Mouse (Mus musculus) hindbrain, embryonic 12.5 days (tissue): ENCODE data around the gene Rnf25. TPM values are rescaled to one million over a fixed set of nuclear protein-coding genes. Genes with fewer than 3 reads are reported as not detected.

Experiments
- ATAC-seq: fragments of 200-750 bp; cut with Nextera tagmentation; 2 replicates; pipeline ENCODE4 v1.8.0; 2017; ENCODE audit warnings: moderate TSS enrichment; ENCODE audit not compliant: low FRiP score
- H3K27ac ChIP-seq: fragments of 300-500 bp; sonication (generic); 2 replicates; pipeline ENCODE4 v1.5.1; 2016; ENCODE audit warnings: mild to moderate bottlenecking
- H3K27me3 ChIP-seq: fragments of 300-500 bp; sonication (generic); 2 replicates; pipeline ENCODE4 v1.6.1; 2016; ENCODE audit warnings: mild to moderate bottlenecking
- H3K36me3 ChIP-seq: fragments of 300-500 bp; sonication (generic); 2 replicates; pipeline ENCODE4 v1.6.1; 2016; ENCODE audit warnings: mild to moderate bottlenecking
- H3K4me1 ChIP-seq: fragments of 300-500 bp; sonication (generic); 2 replicates; pipeline ENCODE4 v1.6.1; 2016
- H3K4me2 ChIP-seq: fragments of 300-500 bp; sonication (generic); replicated peaks from 2 replicates; pipeline ENCODE4 v1.6.1; 2016; ENCODE audit warnings: mild to moderate bottlenecking
- H3K4me3 ChIP-seq: fragments of 300-500 bp; sonication (generic); 2 replicates; pipeline ENCODE4 v1.5.1; 2016; ENCODE audit warnings: mild to moderate bottlenecking
- H3K9ac ChIP-seq: fragments of 300-500 bp; sonication (generic); 2 replicates; pipeline ENCODE4 v1.6.1; 2016; ENCODE audit warnings: mild to moderate bottlenecking, moderate library complexity
- H3K9me3 ChIP-seq: fragments of 300-500 bp; sonication (generic); replicated peaks from 2 replicates; pipeline ENCODE4 v1.6.1; 2016; ENCODE audit warnings: mild to moderate bottlenecking
- WGBS: fragments of 180-500 bp; shearing (Covaris S2); methylation state at CpG from one replicate; pipeline ENCODE4 v1.1.7; 2016; 5-methylcytosine and 5-hydroxymethylcytosine counted together
- polyA plus RNA-seq: library from polyadenylated mRNA; unstranded; fragments of >200 nt; fragmentation: Nextera tagmentation; extraction: Ambion mirVana; gene quantifications from 2 replicates; pipeline ENCODE4 v1.2.1, GENCODE M21; 2016

The Rnf25 gene
- 35.2 and 35.8 TPM in 2 replicates for polyA plus RNA-seq

GRCm38 (mm10) chr1:74601267-74601962, at the start of gene Rnf25, which contains the start of gene Stk36:
Gene Rnf25 (minus strand): TSS chr1:74601397.
Gene Stk36 (plus strand): TSS chr1:74601445.
- ATAC-seq = peak; percentile 90

GRCm38 (mm10) chr1:74643926-74644325, 42.7 kb upstream of the Rnf25 start:
- H3K4me1 ChIP-seq = no peaks in the 10 kb centered on the region
- no peaks in the 10 kb centered on the region for H3K27me3 ChIP-seq
- no peaks in the 10 kb centered on the region for H3K9me3 ChIP-seq
- H3K4me3 ChIP-seq = no peak overlapping the region
- no peak for ATAC-seq
- no peaks in the 10 kb centered on the region for H3K36me3 ChIP-seq
- H3K9ac ChIP-seq = no peak overlapping the region
- no peak overlapping the region for H3K27ac ChIP-seq
- H3K4me2 ChIP-seq = no peak overlapping the region

More at GRCm38 (mm10) chr1:74601267-74601962, at the start of gene Rnf25, which contains the start of gene Stk36:
- Histone ChIP-seq H3K27ac (peak within 1 kb of the TSS; percentile 31), H3K9me3 (no peaks in the 10 kb centered on the region), H3K36me3 (peaks cover 38% of the 10 kb centered on the region), H3K27me3 (no peaks in the 10 kb centered on the region), H3K4me1 (peaks cover 18% of the 10 kb centered on the region), H3K4me3 (peak within 1 kb of the TSS; percentile 87), H3K9ac (peak within 1 kb of the TSS; percentile 88), H3K4me2 (peak within 1 kb of the TSS; percentile 87)
- 10% methylated on average over 25 of the region's 25 CpGs for WGBS

- WGBS = 86% methylated on average over 2 of the region's 2 CpGs
- Histone ChIP-seq H3K9me3 (no peaks in the 10 kb centered on the region), H3K4me2 (no peak overlapping the region), H3K27ac (no peak overlapping the region), H3K36me3 (no peaks in the 10 kb centered on the region), H3K4me1 (no peaks in the 10 kb centered on the region), H3K4me3 (no peak overlapping the region), H3K27me3 (no peaks in the 10 kb centered on the region), H3K9ac (no peak overlapping the region)
- no peak for ATAC-seq
Observed at GRCm38 (mm10) chr1:74643524-74643923, 42.3 kb upstream of the Rnf25 start.

GRCm38 (mm10) chr1:74632734-74633133, 31.5 kb upstream of the Rnf25 start:
- Histone ChIP-seq H3K4me3 (no peak overlapping the region), H3K4me2 (no peak overlapping the region), H3K27ac (no peak overlapping the region), H3K27me3 (no peaks in the 10 kb centered on the region), H3K36me3 (peaks cover 41% of the 10 kb centered on the region), H3K9ac (no peak overlapping the region), H3K9me3 (no peaks in the 10 kb centered on the region), H3K4me1 (no peaks in the 10 kb centered on the region)
- ATAC-seq = no peak
- WGBS = 90% methylated on average over 4 of the region's 4 CpGs

- H3K9ac ChIP-seq = no peak overlapping the region
- no peaks in the 10 kb centered on the region for H3K4me1 ChIP-seq
- H3K4me2 ChIP-seq = no peak overlapping the region
- no peaks in the 10 kb centered on the region for H3K9me3 ChIP-seq
- ATAC-seq = no peak
- peaks cover 54% of the 10 kb centered on the region for H3K36me3 ChIP-seq
- H3K4me3 ChIP-seq = no peak overlapping the region
- no peak overlapping the region for H3K27ac ChIP-seq
- WGBS = 30% methylated on average over 7 of the region's 7 CpGs
- H3K27me3 ChIP-seq = no peaks in the 10 kb centered on the region
Observed at GRCm38 (mm10) chr1:74628001-74628400, 26.8 kb upstream of the Rnf25 start.

GRCm38 (mm10) chr1:74626076-74626475, 24.9 kb upstream of the Rnf25 start:
- Histone ChIP-seq H3K9ac (no peak overlapping the region), H3K4me1 (no peaks in the 10 kb centered on the region), H3K4me2 (no peak overlapping the region), H3K9me3 (no peaks in the 10 kb centered on the region), H3K27me3 (no peaks in the 10 kb centered on the region), H3K4me3 (no peak overlapping the region), H3K36me3 (peaks cover 67% of the 10 kb centered on the region), H3K27ac (no peak overlapping the region)
- no peak for ATAC-seq
- 87% methylated on average over 4 of the region's 4 CpGs for WGBS

- WGBS = 95% methylated on average over 1 of the region's 1 CpGs
- H3K36me3 ChIP-seq = peaks cover 62% of the 10 kb centered on the region
Observed at GRCm38 (mm10) chr1:74624183-74624582, 23.0 kb upstream of the Rnf25 start.

GRCm38 (mm10) chr1:74600501-74601266, 513 bp downstream of the Rnf25 start:
- peak overlapping the region; percentile 31 for H3K27ac ChIP-seq
- peaks cover 18% of the 10 kb centered on the region for H3K4me1 ChIP-seq
- H3K4me2 ChIP-seq = peak overlapping the region; percentile 87
- no peaks in the 10 kb centered on the region for H3K27me3 ChIP-seq
- peak; percentile 83 for ATAC-seq
- H3K9ac ChIP-seq = peak overlapping the region; percentile 88
- peak overlapping the region; percentile 87 for H3K4me3 ChIP-seq
- no peaks in the 10 kb centered on the region for H3K9me3 ChIP-seq
- peaks cover 41% of the 10 kb centered on the region for H3K36me3 ChIP-seq
- WGBS = 10% methylated on average over 26 of the region's 26 CpGs

More at GRCm38 (mm10) chr1:74624183-74624582, 23.0 kb upstream of the Rnf25 start:
- no peaks in the 10 kb centered on the region for H3K9me3 ChIP-seq
- H3K9ac ChIP-seq = no peak overlapping the region
- H3K4me1 ChIP-seq = no peaks in the 10 kb centered on the region
- no peaks in the 10 kb centered on the region for H3K27me3 ChIP-seq
- no peak overlapping the region for H3K27ac ChIP-seq
- ATAC-seq = no peak
- no peak overlapping the region for H3K4me3 ChIP-seq
- no peak overlapping the region for H3K4me2 ChIP-seq

GRCm38 (mm10) chr1:74594434-74594833, 6.8 kb downstream of the Rnf25 start:
- 88% methylated on average over 8 of the region's 8 CpGs for WGBS
- H3K27ac ChIP-seq = no peak overlapping the region
- no peak for ATAC-seq
- H3K4me3 ChIP-seq = no peak overlapping the region
- no peak overlapping the region for H3K9ac ChIP-seq
- H3K9me3 ChIP-seq = no peaks in the 10 kb centered on the region
- no peaks in the 10 kb centered on the region for H3K27me3 ChIP-seq
- H3K4me2 ChIP-seq = no peak overlapping the region
- peaks cover 80% of the 10 kb centered on the region for H3K36me3 ChIP-seq
- H3K4me1 ChIP-seq = 0 out of 2 replicates have a peak, but pooled peaks cover under 1% of the 10 kb centered on the region

GRCm38 (mm10) chr1:74587773-74588445, 13.3 kb downstream of the Rnf25 start, which contains the start of the genes Zfp142 and Bcs1l:
Gene Zfp142 (minus strand): TSS chr1:74588246.
Gene Bcs1l (plus strand): TSS chr1:74588289.
- H3K4me2 ChIP-seq = peak within 1 kb of the TSS; percentile 95
- peaks cover 34% of the 10 kb centered on the region for H3K36me3 ChIP-seq
- no peaks in the 10 kb centered on the region for H3K27me3 ChIP-seq
- ATAC-seq = peak; percentile 99
- WGBS = under 1% methylated on average over 47 of the region's 48 CpGs
- peak within 1 kb of the TSS; percentile 83 for H3K9ac ChIP-seq
- peak within 1 kb of the TSS; percentile 85 for H3K27ac ChIP-seq
- H3K9me3 ChIP-seq = no peaks in the 10 kb centered on the region
- peak within 1 kb of the TSS; percentile 66 for H3K4me3 ChIP-seq
- peaks cover 26% of the 10 kb centered on the region for H3K4me1 ChIP-seq

GRCm38 (mm10) chr1:74587233-74587772, 13.9 kb downstream of the Rnf25 start:
- Histone ChIP-seq H3K9ac (peak overlapping the region; percentile 83), H3K27ac (peak overlapping the region; percentile 85), H3K4me3 (peak overlapping the region; percentile 66), H3K36me3 (peaks cover 36% of the 10 kb centered on the region), H3K27me3 (no peaks in the 10 kb centered on the region), H3K4me1 (peaks cover 26% of the 10 kb centered on the region), H3K4me2 (peak overlapping the region; percentile 95), H3K9me3 (no peaks in the 10 kb centered on the region)
- 0% methylated on average over 24 of the region's 24 CpGs for WGBS
- ATAC-seq = no peak; the same call in 1 of the 2 replicates
